Mouse (Mus musculus): Measurements from ENCODE around the gene Pde3b. TPM values are rescaled to one million over a fixed set of nuclear protein-coding genes. Genes with fewer than 3 reads are reported as not detected.
A peak's percentile ranks its signal among the peaks of the same experiment; 100 is the strongest.
"Not testable (repeated sequence)": the region's sequence is repeated elsewhere in the genome, so short reads cannot be mapped to it uniquely, and the experiment has no call there.

Pde3b gene
- polyA plus RNA-seq (2015; fragmentation: Nextera tagmentation; extraction: Ambion mirVana), result 5.1 and 6.4 TPM in 2 replicates

GRCm38 (mm10) chr7:114414421-114415335 lies at the start of gene Pde3b:
TSS of gene Pde3b (plus strand) at chr7:114415281.
- Histone ChIP-seq H3K9ac (replicated peaks) (peak within 1 kb of the TSS; percentile 91), H3K36me3 (no peaks in the 10 kb centered on the region), H3K27ac (replicated peaks) (peak within 1 kb of the TSS; percentile 97), H3K4me1 (peaks cover 22% of the 10 kb centered on the region), H3K4me3 (peak within 1 kb of the TSS; percentile 92), H3K27me3 (no peaks in the 10 kb centered on the region), H3K9me3 (no peaks in the 10 kb centered on the region), H3K4me2 (replicated peaks) (peak within 1 kb of the TSS; percentile 69)
- peak; percentile 84 for ATAC-seq (replicated peaks)
- WGBS, result 1% methylated on average over 69 of the region's 70 CpGs

- no peaks in the 10 kb centered on the region for H3K4me1 ChIP-seq
- H3K9ac ChIP-seq (replicated peaks), result no peak overlapping the region
- no peak overlapping the region for H3K4me2 ChIP-seq (replicated peaks)
- H3K27ac ChIP-seq (replicated peaks), result no peak overlapping the region
- no peaks in the 10 kb centered on the region for H3K36me3 ChIP-seq
- H3K27me3 ChIP-seq, result no peaks in the 10 kb centered on the region
- no peak for ATAC-seq (replicated peaks)
- no peaks in the 10 kb centered on the region for H3K9me3 ChIP-seq
- no peak overlapping the region for H3K4me3 ChIP-seq
- 86% methylated on average over 3 of the region's 3 CpGs for WGBS
Measured at GRCm38 (mm10) chr7:114402130-114402529, 13.0 kb upstream of the Pde3b start.

- peak; percentile 82 for ATAC-seq (replicated peaks)
- WGBS, result under 1% methylated on average over 83 of the region's 103 CpGs
- H3K4me2 ChIP-seq (replicated peaks), result peak overlapping the region; percentile 69
Measured at GRCm38 (mm10) chr7:114415336-114416020, 397 bp downstream of the Pde3b start.

GRCm38 (mm10) chr7:114416021-114416845 lies 1.2 kb downstream of the Pde3b start:
- ATAC-seq (replicated peaks), result peak; percentile 71
- peaks cover 22% of the 10 kb centered on the region for H3K4me1 ChIP-seq
- peak overlapping the region; percentile 69 for H3K4me2 ChIP-seq (replicated peaks)
- peak overlapping the region; percentile 91 for H3K9ac ChIP-seq (replicated peaks)
- H3K27ac ChIP-seq (replicated peaks), result peak overlapping the region; percentile 97
- no peaks in the 10 kb centered on the region for H3K9me3 ChIP-seq
- H3K27me3 ChIP-seq, result no peaks in the 10 kb centered on the region
- H3K4me3 ChIP-seq, result peak overlapping the region; percentile 92
- WGBS, result under 1% methylated on average over 66 of the region's 66 CpGs
- no peaks in the 10 kb centered on the region for H3K36me3 ChIP-seq

More at GRCm38 (mm10) chr7:114415336-114416020, 397 bp downstream of the Pde3b start:
- Histone ChIP-seq H3K36me3 (no peaks in the 10 kb centered on the region), H3K27ac (replicated peaks) (peak overlapping the region; percentile 97), H3K4me1 (peaks cover 22% of the 10 kb centered on the region), H3K9ac (replicated peaks) (peak overlapping the region; percentile 91), H3K4me3 (peak overlapping the region; percentile 92), H3K9me3 (no peaks in the 10 kb centered on the region), H3K27me3 (no peaks in the 10 kb centered on the region)

GRCm38 (mm10) chr7:114419331-114419730 lies 4.2 kb downstream of the Pde3b start:
- not testable (repeated sequence) for H3K4me2 ChIP-seq (replicated peaks); ATAC-seq (replicated peaks); H3K27me3 ChIP-seq; H3K9me3 ChIP-seq; H3K9ac ChIP-seq (replicated peaks); H3K4me3 ChIP-seq; H3K27ac ChIP-seq (replicated peaks); H3K36me3 ChIP-seq
- whole genome bisulfite sequencing, result 60% methylated on average over 3 of the region's 3 CpGs
- peaks cover 20% of the 10 kb centered on the region for H3K4me1 ChIP-seq

- WGBS, result 50% methylated on average over 4 of the region's 4 CpGs
- peaks cover 16% of the 10 kb centered on the region for H3K4me1 ChIP-seq
- no peak overlapping the region for H3K27ac ChIP-seq (replicated peaks)
- H3K9ac ChIP-seq (replicated peaks), result no peak overlapping the region
- H3K4me2 ChIP-seq (replicated peaks), result no peak overlapping the region
- no peak for ATAC-seq (replicated peaks)
- no peaks in the 10 kb centered on the region for H3K36me3 ChIP-seq
- no peak overlapping the region for H3K4me3 ChIP-seq
- no peaks in the 10 kb centered on the region for H3K27me3 ChIP-seq
- no peaks in the 10 kb centered on the region for H3K9me3 ChIP-seq
Measured at GRCm38 (mm10) chr7:114420918-114421317, 5.8 kb downstream of the Pde3b start.

GRCm38 (mm10) chr7:114422224-114422623 lies 7.1 kb downstream of the Pde3b start:
- Histone ChIP-seq H3K9ac (replicated peaks) (no peak overlapping the region), H3K4me1 (peaks cover 9% of the 10 kb centered on the region), H3K4me3 (no peak overlapping the region), H3K4me2 (replicated peaks) (no peak overlapping the region), H3K9me3 (no peaks in the 10 kb centered on the region), H3K27me3 (no peaks in the 10 kb centered on the region), H3K27ac (replicated peaks) (no peak overlapping the region), H3K36me3 (no peaks in the 10 kb centered on the region)
- no peak for ATAC-seq (replicated peaks)
- 85% methylated on average over 3 of the region's 3 CpGs for WGBS

GRCm38 (mm10) chr7:114429768-114430167 lies 14.7 kb downstream of the Pde3b start:
- H3K27me3 ChIP-seq, result no peaks in the 10 kb centered on the region
- no peaks in the 10 kb centered on the region for H3K4me1 ChIP-seq
- H3K4me2 ChIP-seq (replicated peaks), result no peak overlapping the region
- 86% methylated on average over 5 of the region's 5 CpGs for WGBS
- no peak overlapping the region for H3K4me3 ChIP-seq
- no peaks in the 10 kb centered on the region for H3K36me3 ChIP-seq
- H3K9me3 ChIP-seq, result no peaks in the 10 kb centered on the region
- H3K9ac ChIP-seq (replicated peaks), result no peak overlapping the region
- no peak for ATAC-seq (replicated peaks)
- H3K27ac ChIP-seq (replicated peaks), result no peak overlapping the region

GRCm38 (mm10) chr7:114431966-114432365 lies 16.9 kb downstream of the Pde3b start:
- no peak overlapping the region for H3K27ac ChIP-seq (replicated peaks)
- no peaks in the 10 kb centered on the region for H3K4me1 ChIP-seq
- H3K27me3 ChIP-seq, result no peaks in the 10 kb centered on the region
- H3K36me3 ChIP-seq, result no peaks in the 10 kb centered on the region
- no peak overlapping the region for H3K4me2 ChIP-seq (replicated peaks)
- WGBS, result 71% methylated on average over 4 of the region's 4 CpGs
- no peak overlapping the region for H3K4me3 ChIP-seq
- no peak overlapping the region for H3K9ac ChIP-seq (replicated peaks)
- H3K9me3 ChIP-seq, result no peaks in the 10 kb centered on the region
- no peak for ATAC-seq (replicated peaks)

GRCm38 (mm10) chr7:114439726-114440125 lies 24.6 kb downstream of the Pde3b start:
- H3K4me2 ChIP-seq (replicated peaks), result no peak overlapping the region
- no peak for ATAC-seq (replicated peaks)
- H3K9ac ChIP-seq (replicated peaks), result no peak overlapping the region
- WGBS, result 91% methylated on average over 1 of the region's 1 CpGs
- H3K4me1 ChIP-seq, result no peaks in the 10 kb centered on the region
- no peaks in the 10 kb centered on the region for H3K9me3 ChIP-seq
- no peaks in the 10 kb centered on the region for H3K27me3 ChIP-seq
- H3K27ac ChIP-seq (replicated peaks), result no peak overlapping the region
- no peak overlapping the region for H3K4me3 ChIP-seq
- no peaks in the 10 kb centered on the region for H3K36me3 ChIP-seq

GRCm38 (mm10) chr7:114440494-114440893 lies 25.4 kb downstream of the Pde3b start:
- H3K4me3 ChIP-seq, result no peak overlapping the region
- H3K9ac ChIP-seq (replicated peaks), result no peak overlapping the region
- no peak for ATAC-seq (replicated peaks)
- H3K9me3 ChIP-seq, result no peaks in the 10 kb centered on the region
- no peak overlapping the region for H3K4me2 ChIP-seq (replicated peaks)
- H3K4me1 ChIP-seq, result no peaks in the 10 kb centered on the region
- H3K36me3 ChIP-seq, result no peaks in the 10 kb centered on the region
- WGBS, result 97% methylated on average over 1 of the region's 1 CpGs
- H3K27me3 ChIP-seq, result no peaks in the 10 kb centered on the region
- H3K27ac ChIP-seq (replicated peaks), result no peak overlapping the region
